Mouse (Mus musculus): ENCODE data around the gene Col9a2.

DNA sequence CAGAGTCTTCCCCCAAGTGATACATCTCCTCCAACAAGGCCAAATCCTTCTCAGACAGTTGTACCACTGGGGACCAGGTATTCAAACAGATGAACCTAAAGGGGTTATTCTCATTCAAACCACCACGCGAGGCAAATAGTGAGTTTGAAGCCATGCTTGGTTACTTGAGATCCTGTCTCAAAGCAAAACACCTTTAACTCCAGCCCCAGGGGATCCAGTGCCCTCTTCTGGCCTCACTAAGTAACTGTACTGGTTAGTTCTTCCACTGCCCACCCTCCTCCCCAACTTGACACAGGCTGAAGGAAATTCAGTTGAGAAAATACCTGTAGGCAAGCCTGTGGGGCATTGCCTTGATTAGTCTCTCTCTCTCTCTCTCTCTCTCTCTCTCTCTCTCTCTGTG is 6.2 kb upstream of the Col9a2 start:
- TF ChIP-seq CTCF (IDR thresholded peaks at IDR 0.05; ENCODE audit: borderline replicate concordance, insufficient read depth, low read depth, low read length), result no peak
- TF ChIP-seq POLR2A (IDR thresholded peaks at IDR 0.05; ENCODE audit: borderline replicate concordance, insufficient read depth, low read length), result no peak
